Mouse (Mus musculus): ENCODE results near the gene Dpp3.

- TF ChIP-seq POLR2A (IDR thresholded peaks at IDR 0.05; ENCODE audit: low read depth, low read length) (no peak), CTCF (IDR thresholded peaks at IDR 0.05; ENCODE audit: borderline replicate concordance, insufficient read depth, low read length) (no peak)
These were observed 29.1 kb downstream of the Dpp3 start for GRCm38 (mm10) chr19:4898972-4899371.

Measured in embryonic fibroblast, embryonic 13.5 days (primary cell).